Mouse (Mus musculus) bone marrow macrophage, adult 2 months (primary cell): ENCODE data around the gene Shisal2a. TPM values are rescaled to one million over a fixed set of nuclear protein-coding genes. Genes with fewer than 3 reads are reported as not detected.

ENCODE experiments used
- H3K27ac ChIP-seq: 2 replicates; pipeline ENCODE4 v1.5.1; 2012; ENCODE audit warnings: low read depth, low read length; ENCODE audit not compliant: insufficient read depth
- H3K4me1 ChIP-seq: 2 replicates; pipeline ENCODE4 v1.6.1; 2012; ENCODE audit warnings: low read length; ENCODE audit not compliant: control insufficient read depth, insufficient read depth
- H3K4me3 ChIP-seq: 2 replicates; pipeline ENCODE4 v1.5.1; 2012; ENCODE audit warnings: mild to moderate bottlenecking, low read length, moderate library complexity; ENCODE audit not compliant: insufficient read depth
- CTCF ChIP-seq: IDR thresholded peaks from 2 replicates; pipeline ENCODE4 v1.5.1; 2012; ENCODE audit warnings: low read depth, mild to moderate bottlenecking, low read length, moderate library complexity
- POLR2A ChIP-seq: IDR thresholded peaks from 2 replicates; pipeline ENCODE4 v1.6.1; 2012; ENCODE audit warnings: mild to moderate bottlenecking, low read depth, low read length, borderline replicate concordance
- polyA plus RNA-seq: library from polyadenylated mRNA; stranded (reverse); fragments of >200 nt; gene quantifications from 2 replicates; pipeline ENCODE4 v1.2.4, GENCODE M21; 2012; ENCODE audit not compliant: missing spikeins, insufficient read depth, insufficient read length

Shisal2a gene
- polyA plus RNA-seq, 1 experiment, result not detected

DNA sequence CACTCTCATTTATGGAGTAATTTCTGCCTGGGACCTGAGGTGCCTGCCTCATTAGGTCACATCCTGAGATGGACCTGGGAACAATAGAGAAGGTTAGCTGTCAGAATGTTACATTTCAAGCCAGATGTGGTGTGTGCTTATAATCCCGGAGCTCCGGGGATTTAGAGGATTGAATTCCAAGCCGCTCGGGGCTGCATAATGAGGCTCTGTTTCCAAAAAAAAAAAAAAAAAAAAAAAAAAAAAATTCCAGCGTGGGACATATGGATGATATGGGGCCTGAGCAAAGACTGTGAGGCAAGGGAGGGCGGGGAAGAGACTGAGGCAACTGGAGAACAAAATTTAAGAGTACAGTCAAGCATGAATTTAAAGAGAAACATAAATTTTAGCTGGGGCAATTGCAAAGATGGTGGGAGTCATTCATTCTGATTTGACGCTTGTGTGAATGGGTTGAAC is 38.5 kb downstream of the Shisal2a start:
- Histone ChIP-seq H3K4me3 (no peak overlapping the region), H3K27ac (no peak overlapping the region), H3K4me1 (peaks cover 20% of the 10 kb centered on the region)
- no peak for TF ChIP-seq CTCF
- no peak for TF ChIP-seq POLR2A

DNA sequence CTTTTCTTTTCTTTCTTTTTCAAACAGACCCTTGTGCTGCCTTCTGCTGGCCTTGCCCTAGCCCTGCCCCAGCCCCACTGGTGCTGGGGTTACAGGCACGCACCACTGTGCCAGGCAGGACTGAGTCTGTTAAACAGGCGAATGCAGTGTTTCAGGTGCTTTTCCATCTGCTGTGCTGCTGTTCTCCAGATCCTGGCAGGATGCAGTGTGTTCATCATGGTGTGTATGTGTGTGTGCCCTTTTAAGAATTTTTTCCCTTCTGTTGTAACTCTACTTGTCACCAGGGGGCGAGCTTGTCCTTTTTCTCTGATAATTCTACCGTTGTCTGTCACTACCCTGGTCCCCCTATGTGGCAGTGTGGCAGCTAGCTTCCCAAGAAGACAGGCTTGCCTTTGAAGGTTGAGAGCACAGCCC is 43.9 kb downstream of the Shisal2a start:
- Histone ChIP-seq H3K4me3 (no peak overlapping the region), H3K27ac (no peak overlapping the region), H3K4me1 (no peaks in the 10 kb centered on the region)
- TF ChIP-seq CTCF (peak; percentile 60), POLR2A (no peak)

DNA sequence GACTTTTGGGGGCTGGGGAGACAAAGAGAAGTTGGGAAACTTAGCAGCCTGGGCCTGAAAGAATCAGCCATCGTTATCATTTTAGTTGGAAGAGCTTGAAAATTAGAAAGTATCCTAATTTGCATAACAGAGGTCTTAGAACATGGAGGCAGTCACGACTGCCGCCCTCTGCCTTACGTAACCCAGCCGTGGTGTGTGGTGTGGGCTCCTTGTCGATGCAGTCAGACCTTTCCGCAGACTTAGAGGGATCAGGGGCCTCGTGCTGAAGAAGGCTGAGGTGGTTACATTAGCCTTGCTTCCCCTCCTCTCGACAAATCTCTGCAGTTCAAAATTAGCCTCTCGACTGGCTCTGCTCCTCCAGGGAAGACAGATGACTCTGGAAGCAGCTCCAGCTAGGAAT is 44.3 kb downstream of the Shisal2a start:
- Histone ChIP-seq H3K4me1 (no peaks in the 10 kb centered on the region), H3K27ac (no peak overlapping the region)

DNA sequence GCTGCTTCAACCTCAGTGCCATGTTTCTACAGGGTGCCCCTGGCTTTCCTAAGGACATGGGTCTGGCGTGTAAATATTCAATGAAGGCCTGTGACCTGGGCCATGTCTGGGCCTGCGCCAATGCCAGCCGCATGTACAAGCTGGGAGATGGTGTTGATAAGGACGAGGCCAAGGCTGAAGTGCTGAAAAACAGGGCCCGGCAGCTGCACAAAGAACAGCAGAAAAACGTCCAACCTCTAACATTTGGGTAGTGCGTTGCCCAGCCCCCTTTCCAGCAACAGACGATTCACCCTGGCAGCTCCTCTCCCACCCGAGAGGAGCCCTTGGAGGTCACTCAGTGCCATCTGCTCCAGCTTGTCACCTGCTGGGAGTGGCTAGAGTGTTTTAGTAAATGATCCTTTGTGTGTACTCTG is 44.8 kb downstream of the Shisal2a start:
- Histone ChIP-seq H3K4me3 (no peak overlapping the region), H3K4me1 (no peaks in the 10 kb centered on the region), H3K27ac (no peak overlapping the region)
- TF ChIP-seq POLR2A (no peak), CTCF (no peak)

More for the DNA sequence above, 44.3 kb downstream of the Shisal2a start:
- no peak overlapping the region for H3K4me3 ChIP-seq
- TF ChIP-seq CTCF, result no peak
- no peak for TF ChIP-seq POLR2A

DNA sequence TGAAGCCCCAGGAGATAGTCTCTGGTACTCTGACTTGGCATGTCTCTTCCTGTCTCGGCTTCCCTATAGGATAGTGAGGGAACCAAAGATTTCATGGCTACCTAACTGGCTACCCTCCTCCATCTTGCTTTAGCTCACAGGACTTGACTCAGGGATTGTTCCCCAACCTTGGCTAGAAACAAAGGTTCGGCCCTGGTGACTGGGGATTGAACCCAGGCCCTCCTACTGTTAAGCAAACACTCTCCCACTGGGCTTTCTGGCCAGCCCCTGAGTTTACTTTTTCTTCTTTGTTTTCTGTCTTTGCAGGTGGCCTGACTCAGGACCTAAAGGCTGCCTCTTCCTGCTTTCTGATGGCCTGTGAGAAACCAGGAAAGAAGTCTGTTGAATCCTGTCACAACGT is 45.3 kb downstream of the Shisal2a start:
- H3K4me1 ChIP-seq, result no peaks in the 10 kb centered on the region
- TF ChIP-seq CTCF (no peak), POLR2A (no peak)
- no peak overlapping the region for H3K4me3 ChIP-seq
- H3K27ac ChIP-seq, result no peak overlapping the region

DNA sequence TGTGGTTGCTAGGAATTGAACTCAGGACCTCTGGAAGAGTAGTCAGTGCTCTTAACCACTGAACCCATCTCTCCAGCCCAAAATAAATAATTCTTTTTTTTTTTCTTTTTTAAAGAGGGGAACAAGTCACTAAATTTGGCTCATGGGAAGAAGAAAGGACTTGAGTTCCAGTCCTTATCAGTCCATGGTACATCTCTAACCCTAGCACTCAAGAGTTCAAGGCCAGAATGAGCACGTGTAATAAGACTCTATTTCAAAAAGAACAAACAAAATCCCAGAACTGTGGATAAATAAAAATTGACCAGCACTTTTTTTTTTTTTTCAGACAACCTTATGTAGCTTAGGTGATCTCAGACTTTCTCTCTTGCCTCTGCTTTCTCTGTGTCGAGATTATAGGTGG is 46.4 kb downstream of the Shisal2a start:
- H3K4me1 ChIP-seq, result no peaks in the 10 kb centered on the region
- no peak overlapping the region for H3K27ac ChIP-seq
- TF ChIP-seq POLR2A (no peak), CTCF (no peak)

DNA sequence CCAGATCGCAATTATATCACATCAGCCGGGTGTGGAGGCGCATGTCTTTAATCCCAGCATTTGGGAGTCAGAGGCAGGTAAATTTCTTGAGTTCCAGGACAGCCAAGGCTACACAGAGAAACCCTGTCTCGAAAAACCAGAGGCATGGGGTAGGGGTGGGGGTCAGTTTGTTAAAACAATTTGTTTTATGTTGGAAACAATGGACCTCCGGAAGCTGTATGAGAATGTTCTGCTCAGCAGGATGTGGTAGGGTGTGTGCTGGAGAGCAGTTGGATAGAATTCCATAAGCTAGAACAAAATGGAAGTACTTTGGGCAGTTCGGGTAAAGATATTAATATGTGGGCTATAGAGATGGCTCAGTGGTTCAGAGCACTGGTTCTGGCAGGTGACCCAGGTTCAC is 47.7 kb downstream of the Shisal2a start:
- H3K27ac ChIP-seq, result no peak overlapping the region
- H3K4me3 ChIP-seq, result no peak overlapping the region
- TF ChIP-seq POLR2A (no peak), CTCF (no peak)
- H3K4me1 ChIP-seq, result no peaks in the 10 kb centered on the region

More for the DNA sequence above, 46.4 kb downstream of the Shisal2a start:
- H3K4me3 ChIP-seq, result no peak overlapping the region

DNA sequence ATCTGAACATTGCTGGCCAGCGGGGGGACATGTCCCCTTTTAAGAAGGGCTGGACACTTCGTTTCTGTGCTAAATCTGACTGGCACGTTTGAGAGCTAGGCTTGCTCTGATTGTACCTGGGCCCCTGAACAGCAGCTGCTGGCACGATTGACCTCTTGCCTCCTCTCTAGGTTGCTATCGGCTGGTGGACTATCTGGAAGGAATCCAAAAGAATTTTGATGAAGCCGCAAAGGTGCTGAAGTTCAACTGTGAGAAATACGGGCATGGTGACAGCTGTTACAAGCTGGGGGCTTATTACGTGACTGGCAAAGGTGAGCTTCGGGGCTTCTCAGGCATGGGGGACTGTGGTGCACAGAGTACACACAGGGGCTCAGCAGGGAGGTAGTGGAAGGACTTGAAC is 51.1 kb downstream of the Shisal2a start:
- Histone ChIP-seq H3K4me3 (no peak overlapping the region), H3K4me1 (peaks cover 4% of the 10 kb centered on the region; the same call in 1 of the 2 replicates), H3K27ac (no peak overlapping the region)
- TF ChIP-seq CTCF (no peak), POLR2A (no peak)

- H3K4me3 ChIP-seq, result no peak overlapping the region
- peaks cover 4% of the 10 kb centered on the region; the same call in 1 of the 2 replicates for H3K4me1 ChIP-seq
- no peak overlapping the region for H3K27ac ChIP-seq
- no peak for TF ChIP-seq CTCF
- TF ChIP-seq POLR2A, result no peak
Measured at GRCm38 (mm10) chr4:108329840-108330239, 53.3 kb downstream of the Shisal2a start.

GRCm38 (mm10) chr4:108327730-108328484 is 55.2 kb downstream of the Shisal2a start, which contains the start of gene Coa7:
Gene Coa7 (plus strand): TSS chr4:108328140.
- TF ChIP-seq CTCF (no peak), POLR2A (no peak)

More at GRCm38 (mm10) chr4:108327730-108328484, 55.2 kb downstream of the Shisal2a start, which contains the start of gene Coa7:
- H3K4me3 ChIP-seq, result peak within 1 kb of the TSS; percentile 76
- peaks cover 4% of the 10 kb centered on the region; the same call in 1 of the 2 replicates for H3K4me1 ChIP-seq
- peak within 1 kb of the TSS; percentile 75 for H3K27ac ChIP-seq
